Mouse (Mus musculus): ENCODE results near the gene Dot1l.
A peak's percentile ranks its signal among the peaks of the same experiment; 100 is the strongest.

The Dot1l gene

GRCm38 (mm10) chr10:80792175-80793032 is 37.4 kb downstream of the Dot1l start:
- DNase-seq (ENCODE audit: low read depth, low spot score), result no peak

DNA sequence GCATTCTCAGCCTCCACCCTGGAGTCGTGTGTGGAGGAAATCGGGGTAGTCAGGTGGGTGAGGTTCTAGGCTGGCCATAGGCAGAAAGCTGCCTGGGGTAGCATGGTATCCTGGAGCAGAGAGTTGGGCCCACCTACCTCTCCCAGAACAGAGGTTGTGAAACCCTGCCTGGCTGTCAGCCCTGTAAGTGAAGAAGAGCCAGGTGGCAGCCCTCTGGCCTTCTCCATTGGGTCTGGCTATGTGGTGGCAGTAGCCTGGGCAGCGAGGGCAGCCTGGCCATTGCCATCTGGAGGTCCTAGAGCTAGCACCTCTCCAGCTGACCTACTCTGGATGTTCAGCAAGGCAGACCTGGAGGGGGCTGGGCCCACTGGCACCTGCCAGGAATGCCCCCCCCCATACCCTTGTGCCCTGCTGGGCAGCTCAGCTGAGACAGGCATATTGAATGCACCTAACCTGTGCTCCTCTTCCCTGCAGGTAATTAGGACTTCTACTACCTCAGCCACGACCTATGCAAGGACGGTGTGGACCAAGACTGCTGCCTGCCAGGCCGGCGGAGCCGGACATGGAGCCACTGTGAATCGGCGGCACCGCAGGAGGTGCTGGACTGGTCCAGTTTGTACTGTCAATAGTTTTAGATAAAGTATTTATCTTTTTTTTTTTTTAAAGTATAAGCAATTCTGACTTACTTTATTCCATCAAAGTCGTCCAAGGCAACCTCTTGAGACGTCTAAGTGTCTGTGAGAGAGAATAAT is 38.2 kb downstream of the Dot1l start:
- no peak for DNase-seq (ENCODE audit: low read depth, low spot score)

DNA sequence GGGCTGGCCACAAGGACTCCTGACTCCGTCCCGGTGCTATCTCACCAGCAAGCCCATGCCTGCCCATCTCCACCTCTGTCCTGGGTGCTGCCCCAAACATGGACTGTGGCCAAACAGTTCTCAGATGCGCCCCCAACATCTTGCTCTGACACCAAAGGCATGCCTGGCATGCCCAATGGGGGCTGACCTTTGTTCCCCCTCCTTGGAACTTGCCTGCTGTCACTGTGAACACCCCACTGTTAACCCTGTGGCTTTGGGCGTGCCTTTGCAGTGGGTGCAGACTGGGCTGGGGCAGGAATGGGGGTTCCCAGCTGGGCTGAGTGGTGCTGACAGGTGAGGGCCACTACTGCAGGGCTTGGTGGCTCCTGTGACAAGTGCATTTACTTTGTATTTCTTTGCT is 38.8 kb downstream of the Dot1l start:
- DNase-seq (ENCODE audit: low read depth, low spot score), result no peak

DNA sequence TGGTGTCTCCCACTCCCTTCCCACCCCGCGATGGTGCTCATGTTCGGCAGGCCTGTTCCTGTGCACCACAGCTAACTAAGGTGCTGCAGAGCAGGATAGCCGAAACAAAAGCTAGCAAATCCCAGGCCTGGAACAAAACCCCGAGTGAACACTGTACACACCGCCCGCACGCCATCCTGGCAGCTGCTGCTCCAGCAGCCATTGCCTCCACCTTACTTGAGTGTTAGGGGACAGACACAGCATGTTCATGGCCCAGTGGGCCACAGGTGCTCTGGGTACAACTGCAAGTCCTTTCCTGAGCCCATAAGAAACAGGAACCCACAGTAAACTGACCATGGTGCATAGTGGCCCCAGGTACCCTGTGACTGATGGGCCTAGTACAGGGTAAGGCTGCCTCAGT is 39.7 kb downstream of the Dot1l start:
- DNase-seq (ENCODE audit: low read depth, low spot score), result no peak

- DNase-seq (ENCODE audit: low read depth, low spot score), result no peak
Observed at GRCm38 (mm10) chr10:80796307-80796848, 41.4 kb downstream of the Dot1l start.

- DNase-seq (ENCODE audit: low read depth, low spot score), result peak; percentile 53
Observed at GRCm38 (mm10) chr10:80797186-80798149, 42.5 kb downstream of the Dot1l start.

GRCm38 (mm10) chr10:80798150-80799006 is 43.4 kb downstream of the Dot1l start, which contains the start of the genes Sf3a2 and Plekhj1:
TSS of gene Sf3a2 (plus strand) at chr10:80798198.
TSS of gene Plekhj1 (minus strand) at chr10:80798626.
- peak; percentile 95 for DNase-seq (ENCODE audit: low read depth, low spot score)

- no peak for DNase-seq (ENCODE audit: low read depth, low spot score)
Observed at GRCm38 (mm10) chr10:80799070-80799566, 44.1 kb downstream of the Dot1l start.

- no peak for DNase-seq (ENCODE audit: low read depth, low spot score)
Observed at GRCm38 (mm10) chr10:80802204-80802912, 47.4 kb downstream of the Dot1l start.

DNA sequence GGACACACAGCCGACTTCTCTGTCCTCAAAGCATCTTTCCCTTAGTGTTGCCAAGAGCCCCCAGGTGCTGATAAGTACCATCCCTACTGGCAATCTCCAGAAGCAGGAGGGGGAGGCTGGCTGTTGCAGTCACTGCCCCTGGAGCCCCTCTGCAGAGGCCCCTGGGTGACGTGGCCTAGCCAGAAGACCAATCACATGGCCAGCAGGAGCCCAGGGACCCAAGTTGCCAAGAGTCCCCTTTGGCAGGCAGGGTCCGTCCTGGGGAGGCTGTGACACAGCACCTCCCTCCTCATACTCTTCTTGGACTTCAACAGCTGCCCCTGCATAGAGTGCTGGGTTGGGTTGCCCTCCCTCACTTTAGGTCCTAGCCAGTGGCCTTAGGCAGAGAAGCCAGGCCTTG is 48.0 kb downstream of the Dot1l start:
- no peak for DNase-seq (ENCODE audit: low read depth, low spot score)

- no peak for DNase-seq (ENCODE audit: low read depth, low spot score)
Observed at GRCm38 (mm10) chr10:80804340-80804739, 49.3 kb downstream of the Dot1l start.

DNA sequence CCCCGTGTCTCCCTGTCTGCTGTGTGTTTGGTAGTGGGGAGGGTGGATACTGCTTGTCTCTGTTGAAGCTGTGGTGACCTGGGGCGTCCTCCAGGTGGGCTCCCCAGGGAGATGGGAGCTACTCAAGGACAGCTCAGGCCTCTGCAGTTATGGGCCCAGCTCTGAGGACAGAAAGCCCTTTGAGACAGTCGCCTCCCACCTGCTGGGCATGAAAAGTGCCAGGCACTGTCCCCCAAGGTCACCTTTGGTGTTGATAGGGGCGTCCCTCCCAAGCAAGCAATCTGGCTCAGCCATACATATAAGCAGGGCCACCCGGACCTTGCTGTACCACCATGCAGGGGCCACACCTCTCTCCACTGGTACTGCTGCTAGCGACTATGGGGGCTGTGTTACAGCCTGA is 49.9 kb downstream of the Dot1l start, which contains the start of gene Amh:
TSS of gene Amh (plus strand) at position 328 of the 400 bp plus-strand sequence.
- DNase-seq (ENCODE audit: low read depth, low spot score), result no peak

DNA sequence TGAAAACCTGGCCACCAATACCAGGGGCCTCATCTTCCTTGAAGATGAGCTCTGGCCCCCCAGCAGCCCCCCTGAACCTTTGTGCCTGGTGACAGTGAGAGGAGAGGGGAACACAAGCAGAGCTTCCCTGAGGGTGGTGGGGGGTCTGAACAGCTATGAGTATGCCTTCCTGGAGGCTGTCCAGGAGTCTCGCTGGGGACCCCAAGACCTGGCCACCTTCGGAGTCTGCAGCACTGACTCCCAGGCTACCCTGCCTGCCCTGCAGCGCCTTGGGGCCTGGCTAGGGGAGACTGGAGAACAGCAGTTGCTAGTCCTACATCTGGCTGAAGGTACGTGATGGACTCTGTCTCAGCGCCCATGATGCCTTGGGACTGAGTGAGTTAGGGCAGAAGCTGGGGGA is 50.3 kb downstream of the Dot1l start:
- no peak for DNase-seq (ENCODE audit: low read depth, low spot score)

GRCm38 (mm10) chr10:80805925-80806324 is 50.9 kb downstream of the Dot1l start:
- no peak for DNase-seq (ENCODE audit: low read depth, low spot score)

DNA sequence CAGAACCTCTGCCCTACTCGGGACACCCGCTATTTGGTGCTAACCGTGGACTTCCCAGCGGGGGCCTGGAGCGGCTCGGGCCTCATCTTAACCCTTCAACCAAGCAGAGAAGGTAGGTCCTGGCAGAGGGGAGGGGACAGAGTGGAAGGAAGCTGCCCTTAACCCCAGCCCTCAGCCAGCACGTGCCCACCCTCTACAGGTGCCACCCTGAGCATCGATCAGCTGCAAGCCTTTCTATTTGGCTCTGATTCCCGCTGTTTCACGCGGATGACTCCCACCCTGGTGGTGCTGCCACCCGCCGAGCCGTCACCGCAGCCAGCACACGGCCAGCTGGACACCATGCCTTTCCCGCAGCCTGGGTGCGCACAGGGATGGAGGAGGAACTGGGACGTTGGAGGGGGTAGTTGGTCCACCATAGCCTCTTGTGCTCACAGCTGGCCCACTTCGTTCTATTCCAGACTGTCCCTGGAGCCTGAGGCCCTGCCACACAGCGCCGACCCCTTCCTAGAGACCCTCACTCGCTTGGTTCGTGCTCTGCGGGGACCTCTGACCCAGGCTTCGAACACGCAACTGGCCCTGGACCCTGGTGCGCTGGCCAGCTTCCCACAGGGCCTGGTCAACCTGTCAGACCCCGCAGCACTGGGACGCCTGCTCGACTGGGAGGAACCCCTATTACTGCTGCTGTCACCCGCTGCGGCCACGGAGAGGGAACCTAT is 51.5 kb downstream of the Dot1l start:
- DNase-seq (ENCODE audit: low read depth, low spot score), result no peak

- peak; percentile 73 for DNase-seq (ENCODE audit: low read depth, low spot score)
Observed at GRCm38 (mm10) chr10:80807057-80807627, 52.1 kb downstream of the Dot1l start.

GRCm38 (mm10) chr10:80808099-80808984 is 53.3 kb downstream of the Dot1l start:
- no peak for DNase-seq (ENCODE audit: low read depth, low spot score)

All from retina, postnatal 7 days (tissue).